Mouse (Mus musculus): Measurements from ENCODE around the gene Rab30.
"Not testable (repeated sequence)": the region's sequence is repeated elsewhere in the genome, so short reads cannot be mapped to it uniquely, and the experiment has no call there.

The Rab30 gene

GRCm38 (mm10) chr7:92741152-92741860, at the start of gene Rab30:
Rab30 (plus strand) TSS chr7:92741603.
- peak; percentile 76 for DNase-seq (ENCODE audit: low spot score)

GRCm38 (mm10) chr7:92696395-92696794, 45.0 kb upstream of the Rab30 start:
- no peak for DNase-seq (ENCODE audit: low spot score)

- no peak for DNase-seq (ENCODE audit: low spot score)
Measured at GRCm38 (mm10) chr7:92698770-92699169, 42.6 kb upstream of the Rab30 start.

GRCm38 (mm10) chr7:92703661-92704060, 37.7 kb upstream of the Rab30 start:
- DNase-seq (ENCODE audit: low spot score): no peak

- no peak for DNase-seq (ENCODE audit: low spot score)
Measured at GRCm38 (mm10) chr7:92705534-92705933, 35.9 kb upstream of the Rab30 start.

- no peak for DNase-seq (ENCODE audit: low spot score)
Measured at GRCm38 (mm10) chr7:92706711-92707110, 34.7 kb upstream of the Rab30 start.

- DNase-seq (ENCODE audit: low spot score): no peak
Measured at GRCm38 (mm10) chr7:92709573-92709972, 31.8 kb upstream of the Rab30 start.

- no peak for DNase-seq (ENCODE audit: low spot score)
Measured at GRCm38 (mm10) chr7:92711593-92711992, 29.8 kb upstream of the Rab30 start.

GRCm38 (mm10) chr7:92715055-92715454, 26.3 kb upstream of the Rab30 start:
- no peak for DNase-seq (ENCODE audit: low spot score)

GRCm38 (mm10) chr7:92720156-92720905, 21.1 kb upstream of the Rab30 start:
- DNase-seq (ENCODE audit: low spot score): no peak

GRCm38 (mm10) chr7:92723750-92724149, 17.7 kb upstream of the Rab30 start:
- no peak for DNase-seq (ENCODE audit: low spot score)

GRCm38 (mm10) chr7:92724261-92724660, 17.1 kb upstream of the Rab30 start:
- DNase-seq (ENCODE audit: low spot score): no peak

GRCm38 (mm10) chr7:92729583-92729982, 11.8 kb upstream of the Rab30 start:
- DNase-seq (ENCODE audit: low spot score): not testable (repeated sequence)

- DNase-seq (ENCODE audit: low spot score): no peak
Measured at GRCm38 (mm10) chr7:92730465-92730864, 10.9 kb upstream of the Rab30 start.

- no peak for DNase-seq (ENCODE audit: low spot score)
Measured at GRCm38 (mm10) chr7:92730959-92731358, 10.4 kb upstream of the Rab30 start.

- DNase-seq (ENCODE audit: low spot score): no peak
Measured at GRCm38 (mm10) chr7:92732136-92732535, 9.3 kb upstream of the Rab30 start.

GRCm38 (mm10) chr7:92737560-92737959, 3.8 kb upstream of the Rab30 start:
- no peak for DNase-seq (ENCODE audit: low spot score)

- no peak for DNase-seq (ENCODE audit: low spot score)
Measured at GRCm38 (mm10) chr7:92739956-92740355, 1.4 kb upstream of the Rab30 start.

- no peak for DNase-seq (ENCODE audit: low spot score)
Measured at GRCm38 (mm10) chr7:92740411-92741115, 840 bp upstream of the Rab30 start.

- no peak for DNase-seq (ENCODE audit: low spot score)
Measured at GRCm38 (mm10) chr7:92741861-92742249, 452 bp downstream of the Rab30 start.

GRCm38 (mm10) chr7:92742341-92742741, 938 bp downstream of the Rab30 start:
- no peak for DNase-seq (ENCODE audit: low spot score)

GRCm38 (mm10) chr7:92742774-92743173, 1.4 kb downstream of the Rab30 start:
- DNase-seq (ENCODE audit: low spot score): no peak

GRCm38 (mm10) chr7:92743325-92743724, 1.9 kb downstream of the Rab30 start:
- DNase-seq (ENCODE audit: low spot score): no peak

Data from ovary, postnatal 14 days (tissue).